Mouse (Mus musculus) embryonic facial prominence, embryonic 15.5 days (tissue): ENCODE results near the gene Rarres1. TPM values are rescaled to one million over a fixed set of nuclear protein-coding genes. Genes with fewer than 3 reads are reported as not detected.

ENCODE experiments used
- ATAC-seq: fragments of 200-750 bp; cut with Nextera tagmentation; 2 replicates; pipeline ENCODE4 v1.8.0; 2017; ENCODE audit warnings: low read depth, moderate TSS enrichment; ENCODE audit not compliant: insufficient number of reproducible peaks, low FRiP score, low TSS enrichment
- H3K27ac ChIP-seq: fragments of 300-500 bp; sonication (generic); replicated peaks from 2 replicates; pipeline ENCODE4 v1.5.1; 2015; ENCODE audit warnings: mild to moderate bottlenecking, inconsistent platforms
- H3K27me3 ChIP-seq: fragments of 300-500 bp; sonication (generic); 2 replicates; pipeline ENCODE4 v1.6.1; 2015; ENCODE audit warnings: inconsistent platforms
- H3K36me3 ChIP-seq: fragments of 300-500 bp; sonication (generic); 2 replicates; pipeline ENCODE4 v1.6.1; 2015; ENCODE audit warnings: mild to moderate bottlenecking, inconsistent platforms
- H3K4me1 ChIP-seq: fragments of 300-500 bp; sonication (generic); 2 replicates; pipeline ENCODE4 v1.6.1; 2015; ENCODE audit warnings: inconsistent platforms
- H3K4me2 ChIP-seq: fragments of 300-500 bp; sonication (generic); replicated peaks from 2 replicates; pipeline ENCODE4 v1.6.1; 2015; ENCODE audit warnings: mild to moderate bottlenecking, inconsistent platforms
- H3K4me3 ChIP-seq: fragments of 300-500 bp; sonication (generic); replicated peaks from 2 replicates; pipeline ENCODE4 v1.5.1; 2015; ENCODE audit warnings: mild to moderate bottlenecking, inconsistent platforms
- H3K9ac ChIP-seq: fragments of 300-500 bp; sonication (generic); 2 replicates; pipeline ENCODE4 v1.6.1; 2015; ENCODE audit warnings: inconsistent platforms
- H3K9me3 ChIP-seq: fragments of 300-500 bp; sonication (generic); replicated peaks from 2 replicates; pipeline ENCODE4 v1.6.1; 2016; ENCODE audit warnings: inconsistent platforms
- WGBS: fragments of 180-500 bp; shearing (Covaris S2); methylation state at CpG from one replicate; pipeline ENCODE4 v1.1.7; 2015; 5-methylcytosine and 5-hydroxymethylcytosine counted together
- polyA plus RNA-seq: library from polyadenylated mRNA; unstranded; fragments of >200 nt; fragmentation: Nextera tagmentation; extraction: Ambion mirVana; gene quantifications from 2 replicates; pipeline ENCODE4 v1.2.1, GENCODE M21; 2015

The Rarres1 gene
- polyA plus RNA-seq, 1 experiment from 2014 or later: 8.1 TPM

DNA sequence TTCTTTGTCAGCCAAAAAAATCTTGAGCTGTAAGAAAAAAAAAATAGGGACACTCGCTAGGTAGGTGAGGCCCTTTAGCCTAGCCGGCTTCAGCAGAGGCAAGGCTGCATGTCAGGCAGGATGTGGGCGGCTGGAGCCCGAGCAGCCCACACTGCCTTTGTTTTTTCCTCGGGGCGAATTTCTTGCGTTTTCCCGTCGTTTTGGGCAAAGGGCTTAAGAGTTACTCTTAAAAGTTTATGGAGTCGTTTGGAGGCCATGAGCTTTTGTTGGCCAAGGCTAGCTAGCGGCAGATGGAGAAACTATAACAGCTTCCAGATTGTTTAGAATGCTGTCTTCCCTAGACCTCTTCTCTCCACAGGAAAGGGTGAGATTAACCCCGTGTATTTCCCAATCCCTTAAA lies 52.3 kb downstream of the Rarres1 start:
- Histone ChIP-seq H3K4me3 (peak overlapping the region; percentile 69), H3K4me2 (peak overlapping the region; percentile 84), H3K27me3 (no peaks in the 10 kb centered on the region), H3K9ac (peak overlapping the region; percentile 59; the same call in 1 of the 2 replicates), H3K27ac (peak overlapping the region; percentile 79), H3K9me3 (no peaks in the 10 kb centered on the region), H3K4me1 (peaks cover 10% of the 10 kb centered on the region), H3K36me3 (peaks cover 27% of the 10 kb centered on the region)
- WGBS: 2% methylated on average over 12 of the region's 12 CpGs
- ATAC-seq: no peak

GRCm38 (mm10) chr3:67462578-67462977 lies 52.7 kb downstream of the Rarres1 start:
- peak overlapping the region; percentile 69 for H3K4me3 ChIP-seq
- H3K9me3 ChIP-seq: no peaks in the 10 kb centered on the region
- H3K36me3 ChIP-seq: peaks cover 25% of the 10 kb centered on the region
- WGBS: 38% methylated on average over 10 of the region's 10 CpGs
- H3K9ac ChIP-seq: no peak overlapping the region
- peak overlapping the region; percentile 84 for H3K4me2 ChIP-seq
- peaks cover 10% of the 10 kb centered on the region for H3K4me1 ChIP-seq
- ATAC-seq: no peak
- H3K27ac ChIP-seq: no peak overlapping the region
- H3K27me3 ChIP-seq: no peaks in the 10 kb centered on the region

DNA sequence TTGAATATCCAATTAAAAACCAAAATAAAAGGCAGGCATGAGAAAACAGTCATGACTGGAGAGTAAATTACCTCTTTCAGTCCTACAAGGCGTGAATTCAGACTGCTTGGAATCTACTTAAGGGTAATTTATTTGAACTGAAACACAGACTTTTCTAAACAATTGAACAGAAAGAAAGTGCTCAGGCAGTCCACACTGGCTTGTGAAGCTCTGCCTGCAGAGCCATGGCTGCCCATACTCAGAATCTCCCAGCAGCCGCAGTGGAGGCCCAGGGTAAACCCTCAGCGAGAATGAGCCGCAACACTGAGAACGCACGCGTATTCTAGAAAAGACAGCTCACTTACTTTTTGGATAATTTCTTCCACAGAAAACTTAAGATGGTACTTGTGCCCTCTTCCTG lies 53.3 kb downstream of the Rarres1 start:
- peaks cover 29% of the 10 kb centered on the region for H3K36me3 ChIP-seq
- H3K4me2 ChIP-seq: no peak overlapping the region
- H3K4me3 ChIP-seq: no peak overlapping the region
- H3K9ac ChIP-seq: no peak overlapping the region
- H3K4me1 ChIP-seq: peaks cover 10% of the 10 kb centered on the region
- H3K27me3 ChIP-seq: no peaks in the 10 kb centered on the region
- 90% methylated on average over 7 of the region's 7 CpGs for WGBS
- H3K27ac ChIP-seq: no peak overlapping the region
- ATAC-seq: no peak
- H3K9me3 ChIP-seq: no peaks in the 10 kb centered on the region

DNA sequence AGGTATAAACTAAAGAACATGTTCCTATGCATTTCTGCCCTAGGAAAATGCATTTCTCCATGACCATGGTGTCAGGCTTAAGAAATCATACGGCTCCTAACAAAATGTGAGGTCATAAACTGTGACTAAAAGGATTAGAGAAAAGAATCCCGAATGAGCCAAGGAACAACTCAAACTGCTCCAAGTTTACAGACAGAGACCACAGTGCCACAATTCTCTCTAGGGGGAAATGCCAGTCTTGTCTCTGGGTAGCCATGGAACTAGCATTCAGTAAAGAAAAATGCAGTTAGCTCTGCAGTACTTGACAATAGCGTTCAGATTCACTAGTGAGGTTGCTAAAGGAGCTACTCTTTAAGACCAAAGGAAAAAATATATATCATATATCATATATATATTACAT lies 55.4 kb downstream of the Rarres1 start:
- H3K4me3 ChIP-seq: no peak overlapping the region
- H3K36me3 ChIP-seq: peaks cover 49% of the 10 kb centered on the region
- no peak overlapping the region for H3K27ac ChIP-seq
- H3K9ac ChIP-seq: no peak overlapping the region
- H3K9me3 ChIP-seq: no peaks in the 10 kb centered on the region
- H3K4me2 ChIP-seq: no peak overlapping the region
- no peak for ATAC-seq
- no peaks in the 10 kb centered on the region for H3K27me3 ChIP-seq
- whole genome bisulfite sequencing: 68% methylated on average over 3 of the region's 3 CpGs
- H3K4me1 ChIP-seq: peaks cover 10% of the 10 kb centered on the region

DNA sequence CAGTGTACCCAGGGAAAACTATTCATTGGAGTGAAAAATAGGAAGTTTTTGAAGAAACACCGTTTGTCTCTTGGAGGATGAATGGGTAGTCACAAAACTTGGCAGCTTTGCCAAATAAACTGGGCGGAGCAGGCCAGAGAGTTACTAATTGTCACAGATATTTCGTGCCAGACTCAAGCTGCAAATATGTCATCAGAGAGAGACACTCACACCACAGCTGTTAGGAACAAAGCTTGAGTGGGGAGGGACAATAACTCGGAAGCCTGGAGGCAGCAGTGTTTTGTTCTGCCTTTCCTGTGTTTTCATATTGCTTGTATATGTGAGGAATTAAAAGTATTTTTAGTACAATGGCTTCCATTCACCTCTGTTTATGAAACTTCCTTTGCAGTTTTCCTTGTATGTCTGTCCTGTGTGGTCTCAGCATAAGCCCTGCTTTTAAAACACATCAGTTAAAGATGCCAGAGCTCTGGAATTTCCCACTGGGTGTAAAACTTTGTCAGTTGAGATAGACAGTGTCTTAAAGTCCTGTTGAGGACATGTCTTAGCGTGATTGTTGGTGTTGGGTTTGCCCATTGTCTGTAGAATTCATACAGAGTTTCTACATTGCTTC lies 64.6 kb downstream of the Rarres1 start:
- H3K4me3 ChIP-seq: no peak overlapping the region
- H3K4me1 ChIP-seq: no peaks in the 10 kb centered on the region
- ATAC-seq: no peak
- H3K9ac ChIP-seq: no peak overlapping the region
- H3K9me3 ChIP-seq: no peaks in the 10 kb centered on the region
- no peaks in the 10 kb centered on the region for H3K27me3 ChIP-seq
- no peak overlapping the region for H3K4me2 ChIP-seq
- H3K36me3 ChIP-seq: peaks cover 72% of the 10 kb centered on the region
- H3K27ac ChIP-seq: no peak overlapping the region
- 67% methylated on average over 5 of the region's 5 CpGs for WGBS

- Histone ChIP-seq H3K4me3 (no peak overlapping the region), H3K9me3 (no peaks in the 10 kb centered on the region), H3K4me1 (no peaks in the 10 kb centered on the region), H3K36me3 (peaks cover 70% of the 10 kb centered on the region), H3K27ac (no peak overlapping the region), H3K27me3 (no peaks in the 10 kb centered on the region), H3K9ac (no peak overlapping the region), H3K4me2 (no peak overlapping the region)
- WGBS: 91% methylated on average over 21 of the region's 21 CpGs
- ATAC-seq: no peak
These were observed 65.7 kb downstream of the Rarres1 start for GRCm38 (mm10) chr3:67449660-67450059.

DNA sequence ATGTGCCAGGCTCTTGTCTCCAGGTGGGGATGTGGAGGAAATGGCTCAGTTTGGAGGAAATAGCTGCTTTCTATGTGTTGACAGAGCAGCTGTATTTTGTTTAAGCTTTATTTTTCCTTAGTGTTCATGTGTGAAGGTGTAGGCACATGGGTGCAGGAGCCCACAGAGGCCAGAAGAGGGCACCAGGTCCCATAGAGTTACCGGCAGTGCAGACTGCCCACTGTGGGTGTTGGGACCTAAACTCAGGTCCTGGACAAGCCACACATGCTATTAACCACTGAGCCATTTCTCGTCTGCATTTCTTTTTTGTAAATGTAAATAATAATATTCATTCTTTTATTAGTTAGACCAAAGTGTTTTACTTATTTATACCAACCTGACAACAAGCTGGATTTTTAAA lies 68.2 kb downstream of the Rarres1 start:
- no peak overlapping the region for H3K4me2 ChIP-seq
- peaks cover 64% of the 10 kb centered on the region for H3K36me3 ChIP-seq
- H3K4me1 ChIP-seq: no peaks in the 10 kb centered on the region
- H3K9me3 ChIP-seq: no peaks in the 10 kb centered on the region
- no peak overlapping the region for H3K27ac ChIP-seq
- H3K27me3 ChIP-seq: no peaks in the 10 kb centered on the region
- no peak for ATAC-seq
- no peak overlapping the region for H3K9ac ChIP-seq
- 100% methylated on average over 2 of the region's 2 CpGs for WGBS
- H3K4me3 ChIP-seq: no peak overlapping the region

- Histone ChIP-seq H3K27me3 (no peaks in the 10 kb centered on the region), H3K27ac (no peak overlapping the region), H3K4me2 (no peak overlapping the region), H3K36me3 (peaks cover 62% of the 10 kb centered on the region), H3K4me3 (no peak overlapping the region), H3K9ac (no peak overlapping the region), H3K4me1 (peaks cover 9% of the 10 kb centered on the region), H3K9me3 (no peaks in the 10 kb centered on the region)
- 95% methylated on average over 6 of the region's 6 CpGs for WGBS
- ATAC-seq: no peak
These were observed 81.3 kb downstream of the Rarres1 start for GRCm38 (mm10) chr3:67434011-67434410.

DNA sequence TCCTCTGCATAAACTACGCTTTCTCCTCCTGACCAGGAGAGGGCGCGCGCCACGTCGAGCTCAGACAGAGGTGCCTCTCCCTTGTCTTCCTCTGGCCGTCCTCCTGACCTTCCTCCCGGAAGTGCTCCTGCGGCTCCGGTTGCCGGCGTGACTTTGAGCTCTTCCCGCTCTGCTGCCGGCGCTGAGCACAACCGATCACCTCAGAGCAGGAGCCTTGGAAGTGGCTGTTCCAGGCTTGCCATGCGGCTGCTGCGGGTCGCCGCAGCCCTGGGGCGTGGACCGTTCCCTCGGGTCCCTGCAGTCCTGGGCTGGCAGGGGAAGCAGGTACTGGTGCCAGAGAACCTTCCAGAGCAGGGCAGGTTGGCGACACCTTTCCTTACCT lies 85.3 kb downstream of the Rarres1 start, which contains the start of gene Gfm1:
Gfm1 (plus strand) TSS at position 98 of the 382 bp plus-strand sequence.
- Histone ChIP-seq H3K4me1 (peaks cover 9% of the 10 kb centered on the region), H3K4me3 (peak within 1 kb of the TSS; percentile 83), H3K27me3 (no peaks in the 10 kb centered on the region), H3K4me2 (peak within 1 kb of the TSS; percentile 71), H3K9ac (peak within 1 kb of the TSS; percentile 81), H3K27ac (no peak within 1 kb of the TSS), H3K9me3 (0 out of 2 replicates have a peak, but pooled peaks cover 8% of the 10 kb centered on the region), H3K36me3 (peaks cover 32% of the 10 kb centered on the region)
- ATAC-seq: peak; percentile 90
- WGBS: under 1% methylated on average over 24 of the region's 24 CpGs

DNA sequence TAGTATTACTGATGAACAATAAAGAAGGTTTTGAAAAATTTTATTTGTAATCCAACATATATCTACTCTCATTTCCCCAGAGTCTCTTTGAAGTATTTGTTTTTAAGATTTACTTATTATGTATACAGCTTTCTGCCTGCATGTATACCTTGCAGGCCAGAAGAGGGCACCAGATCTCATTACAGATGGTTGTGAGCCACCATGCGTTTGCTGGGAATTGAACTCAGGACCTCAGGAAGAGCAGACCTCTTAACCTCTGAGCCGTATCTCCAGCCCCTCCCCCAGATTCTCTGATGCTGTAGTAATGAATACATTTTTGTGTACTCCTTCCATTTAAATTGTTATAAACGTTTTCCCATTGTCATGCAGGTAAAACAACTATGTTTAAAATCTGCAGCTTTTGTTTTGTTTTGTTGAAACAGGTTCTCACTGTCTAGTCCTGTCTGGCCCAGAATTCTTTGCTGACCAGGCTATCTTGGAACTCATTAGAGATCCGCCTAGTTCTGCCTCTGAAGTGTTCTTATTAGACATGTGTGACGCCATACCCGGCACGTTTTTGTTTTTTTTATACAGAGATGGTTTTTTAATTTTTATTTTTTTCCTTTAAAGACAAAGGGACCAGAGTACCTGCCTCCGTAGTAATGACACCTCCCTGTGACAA lies 85.9 kb downstream of the Rarres1 start:
- Histone ChIP-seq H3K36me3 (peaks cover 29% of the 10 kb centered on the region), H3K9ac (no peak overlapping the region), H3K4me3 (peak overlapping the region; percentile 83), H3K27me3 (no peaks in the 10 kb centered on the region), H3K4me2 (peak overlapping the region; percentile 71; the same call in 1 of the 2 replicates), H3K27ac (no peak overlapping the region), H3K4me1 (peaks cover 9% of the 10 kb centered on the region), H3K9me3 (0 out of 2 replicates have a peak, but pooled peaks cover 8% of the 10 kb centered on the region)
- peak; percentile 64 for ATAC-seq
- 32% methylated on average over 8 of the region's 8 CpGs for WGBS
